Comparison of ENCODE assay signal across 19 mouse cellular contexts in genomic region chr3:38636806-38637205, GRCm38 (mm10).
A peak's percentile ranks its signal among the peaks of the same experiment; 100 is the strongest.
DNase-seq lines count a peak whose midpoint lies in the region; ATAC-seq lines count a peak whose summit lies in the region.
"Had no signal": no experiment of that assay in that cellular context is flagged by ENCODE, and none has a peak within 500 bp of the region (broad histone marks: within the 10 kb centered on the region; RNA-seq: fewer than 3 reads in every experiment).

No protein-coding gene starts in this region.

- no peaks in the 10 kb centered on the region for H3K36me3 ChIP-seq in heart, embryonic 11.5 days (ENCODE audit: control insufficient read depth, insufficient read depth, low read length)
- H3K36me3 ChIP-seq: G1E had no signal

- H3K4me2 ChIP-seq in heart, embryonic 11.5 days: no peak overlapping the region

- no peak overlapping the region for H3K27ac ChIP-seq in heart, embryonic 11.5 days (ENCODE audit: low read depth, low read length)

- DNase-seq in frontal cortex, postnatal 14 days (ENCODE audit: low spot score in 2 of 2): no peak
- DNase-seq in heart, adult 11 months: peak; percentile 60
- DNase-seq: adrenal gland, adult 2 months; adrenal gland, adult 8-10 months; adrenal gland, postnatal 10 days; adrenal gland, postnatal 14 days; adrenal gland, postnatal 25 days; adrenal gland, postnatal 36 days; B cell, adult 2 months; cerebellum, adult 11 months; cerebellum, adult 11-12 months; cerebellum, adult 18-20 months had no signal

- no peak overlapping the region for H3K9ac ChIP-seq in heart, embryonic 11.5 days (ENCODE audit: low read depth, low read length)

- peak; percentile 64; the same call in 1 of the 2 replicates for ATAC-seq in frontal cortex, adult (ENCODE audit: low TSS enrichment)
- no peak for ATAC-seq in heart, embryonic 11.5 days (replicated peaks; ENCODE audit: insufficient number of reproducible peaks, low FRiP score, low TSS enrichment)
- ATAC-seq: activated CD4-positive, CD25-positive, alpha-beta regulatory T cell, adult 4 months; CD4-positive, CD25-positive, alpha-beta regulatory T cell, adult 4 months; Patski had no signal

- whole genome bisulfite sequencing in heart, embryonic 11.5 days (ENCODE audit: insufficient replicate concordance): 75% methylated on average over 4 of the region's 4 CpGs

- no peaks in the 10 kb centered on the region; the same call in 1 of the 2 replicates for H3K4me1 ChIP-seq in heart, embryonic 11.5 days (ENCODE audit: control insufficient read depth, insufficient read depth, low read length)

- no peaks in the 10 kb centered on the region for H3K27me3 ChIP-seq in heart, embryonic 11.5 days (ENCODE audit: control insufficient read depth, insufficient read depth, low read length)
- H3K27me3 ChIP-seq: CH12.LX had no signal

- H3K4me3 ChIP-seq in heart, embryonic 11.5 days (ENCODE audit: low read depth, low read length): no peak overlapping the region

- H3K9me3 ChIP-seq in heart, embryonic 11.5 days (replicated peaks; ENCODE audit: control insufficient read depth, low read length): no peaks in the 10 kb centered on the region
